Mouse (Mus musculus) olfactory bulb, adult 2 months (tissue): Measurements from ENCODE around the gene Col26a1. TPM values are rescaled to one million over a fixed set of nuclear protein-coding genes. Genes with fewer than 3 reads are reported as not detected.

Source experiments
- H3K27ac ChIP-seq: fragments of 200-500 bp; 2 replicates; pipeline ENCODE4 v1.5.1; 2012; ENCODE audit warnings: low read depth, low read length; ENCODE audit not compliant: insufficient read depth
- H3K4me1 ChIP-seq: fragments of 200-500 bp; 2 replicates; pipeline ENCODE4 v1.6.1; 2012; ENCODE audit warnings: low read length; ENCODE audit not compliant: control insufficient read depth, insufficient read depth
- H3K4me3 ChIP-seq: fragments of 200-500 bp; 2 replicates; pipeline ENCODE4 v1.5.1; 2012; ENCODE audit warnings: mild to moderate bottlenecking, low read depth, low read length, moderate library complexity; ENCODE audit not compliant: insufficient read depth
- CTCF ChIP-seq: fragments of 200-500 bp; IDR thresholded peaks from 2 replicates; pipeline ENCODE4 v1.5.1; 2012; ENCODE audit warnings: low read depth, mild to moderate bottlenecking, low read length, moderate library complexity; ENCODE audit not compliant: insufficient read depth
- POLR2A ChIP-seq: fragments of 200-500 bp; IDR thresholded peaks from 2 replicates; pipeline ENCODE4 v1.6.1; 2012; ENCODE audit warnings: mild to moderate bottlenecking, low read depth, low read length, moderate library complexity; ENCODE audit not compliant: insufficient read depth
- WGBS: fragments of 180-500 bp; shearing (Covaris S2); methylation state at CpG from one replicate; pipeline ENCODE4 v1.1.7; 2018; 5-methylcytosine and 5-hydroxymethylcytosine counted together
- polyA plus RNA-seq: library from polyadenylated mRNA; stranded (reverse); fragments of >200 nt; gene quantifications from 2 replicates; pipeline ENCODE4 v1.2.4, GENCODE M21; 2012; ENCODE audit warnings: low replicate concordance; ENCODE audit not compliant: missing spikeins, insufficient read depth, insufficient read length

The Col26a1 gene
- polyA plus RNA-seq, result not detected in 2 replicates

DNA sequence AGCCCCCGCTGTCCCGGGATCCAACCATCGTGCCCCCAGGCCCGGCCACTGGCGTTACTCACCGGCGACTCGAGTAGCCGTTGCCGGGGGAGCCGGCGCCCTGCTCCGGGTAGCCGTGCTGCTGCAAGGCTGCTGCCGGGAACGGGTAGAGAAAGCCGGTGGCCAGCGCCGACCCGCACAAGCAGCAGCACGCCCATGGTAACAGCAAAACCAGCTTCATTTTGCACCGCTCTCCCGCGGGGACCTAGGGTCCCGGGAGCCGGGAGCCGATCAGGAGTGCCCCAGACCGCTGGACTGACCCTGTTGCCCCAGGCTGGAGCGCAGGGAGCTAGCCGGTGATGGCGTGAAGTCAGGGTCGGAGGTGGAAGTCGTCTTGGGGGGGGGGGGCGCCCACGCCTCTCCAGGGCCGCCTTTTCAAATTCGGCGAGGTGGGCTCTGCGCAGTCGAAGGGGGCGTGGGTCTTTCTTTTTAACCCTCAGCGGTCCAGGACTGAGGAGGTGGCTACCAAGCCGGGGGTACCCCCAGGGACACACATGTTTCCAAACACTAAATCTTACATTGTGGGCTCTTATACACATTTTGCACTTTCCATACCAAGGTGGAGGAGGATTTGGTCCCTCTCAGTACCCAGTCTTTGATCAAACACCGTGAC, at the start of gene Col26a1:
TSS of gene Col26a1 (minus strand) at position 422 of the 652 bp plus-strand sequence.
- H3K27ac ChIP-seq, result no peak within 1 kb of the TSS
- TF ChIP-seq POLR2A (no peak), CTCF (no peak)
- 2% methylated on average over 43 of the region's 44 CpGs for WGBS
- peak within 1 kb of the TSS; percentile 27 for H3K4me3 ChIP-seq
- peaks cover 16% of the 10 kb centered on the region for H3K4me1 ChIP-seq

DNA sequence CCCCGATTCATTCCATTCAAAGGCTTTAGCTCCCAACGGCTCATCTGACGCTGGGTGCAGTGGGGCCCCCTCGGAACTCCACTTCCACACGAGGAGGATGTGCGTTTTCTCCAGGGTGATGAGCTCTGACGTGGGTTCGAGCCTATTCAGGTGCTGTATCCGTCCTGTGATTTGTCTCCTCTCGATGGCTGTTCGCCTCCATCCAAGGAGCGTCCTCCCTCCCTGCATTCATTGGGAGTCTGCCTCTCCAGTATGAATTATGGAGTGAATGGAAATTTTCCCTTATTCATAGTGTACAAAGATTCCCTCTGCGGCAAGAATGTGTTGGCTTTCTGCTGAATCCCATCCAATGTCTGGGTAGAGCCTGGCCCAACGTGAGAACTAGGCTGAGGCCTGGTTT, 48.9 kb upstream of the Col26a1 start:
- Histone ChIP-seq H3K4me1 (peaks cover 3% of the 10 kb centered on the region; the same call in 1 of the 2 replicates), H3K4me3 (no peak overlapping the region), H3K27ac (no peak overlapping the region)
- TF ChIP-seq POLR2A (no peak), CTCF (no peak)
- WGBS, result 87% methylated on average over 14 of the region's 14 CpGs

DNA sequence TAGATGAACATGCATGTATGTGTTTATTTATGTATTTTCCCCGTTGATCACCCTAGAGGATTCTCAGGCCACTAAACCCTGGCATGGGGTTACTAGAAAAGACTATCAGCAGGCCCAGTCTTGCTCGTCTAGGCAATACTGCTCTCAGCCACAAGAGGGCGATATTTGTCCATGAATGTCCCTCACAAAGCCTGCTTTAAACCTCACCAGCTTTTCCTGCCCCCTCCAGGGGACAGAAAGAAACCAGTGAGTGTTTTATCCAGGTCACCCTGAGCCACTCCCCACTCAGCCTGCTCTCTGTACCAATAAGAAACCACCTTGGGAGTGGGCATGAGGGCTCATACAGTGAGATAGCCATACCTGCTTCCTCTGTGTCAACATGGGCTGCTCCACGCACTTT, 46.1 kb upstream of the Col26a1 start:
- Histone ChIP-seq H3K4me1 (peaks cover 3% of the 10 kb centered on the region; the same call in 1 of the 2 replicates), H3K27ac (no peak overlapping the region), H3K4me3 (no peak overlapping the region)
- TF ChIP-seq CTCF (peak; percentile 37; the same call in 1 of the 2 replicates), POLR2A (no peak)
- WGBS, result 15% methylated on average over 4 of the region's 4 CpGs

DNA sequence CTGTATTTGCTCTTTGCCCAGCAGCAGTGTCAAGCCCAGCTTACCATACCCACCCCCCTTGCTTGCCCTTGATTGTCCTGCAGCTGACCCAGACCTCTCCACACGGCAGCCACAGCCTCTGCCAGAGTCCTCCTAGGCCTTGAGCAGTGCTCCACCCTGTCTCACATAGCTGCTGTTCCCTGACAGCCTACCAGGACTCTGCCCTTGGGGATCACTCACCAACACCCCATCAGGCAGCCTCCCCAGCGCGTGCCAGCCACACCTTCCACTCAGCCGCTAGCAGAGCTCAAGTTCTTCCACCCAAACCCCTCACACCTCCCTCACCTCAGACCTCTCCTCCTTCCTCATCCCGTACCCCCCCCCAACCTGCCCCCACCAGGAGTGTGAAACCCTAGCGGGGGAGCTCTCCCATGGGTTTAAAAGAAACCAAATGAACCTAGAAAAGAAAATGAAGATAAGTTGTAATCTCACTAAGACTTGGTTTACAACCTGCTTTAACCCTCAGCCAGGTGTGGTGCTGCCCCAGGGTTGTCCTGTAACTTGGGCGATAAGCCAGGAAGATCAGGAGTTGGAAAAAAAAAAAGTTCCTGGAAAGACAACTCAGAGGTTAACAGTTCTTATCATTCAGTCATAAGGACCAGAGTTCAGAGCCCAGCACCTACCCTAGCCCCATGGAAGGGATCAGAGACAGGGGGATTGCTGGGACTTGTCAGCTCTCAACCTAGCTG, 40.9 kb upstream of the Col26a1 start:
- TF ChIP-seq CTCF, result no peak
- no peak for TF ChIP-seq POLR2A
- Histone ChIP-seq H3K4me3 (no peak overlapping the region), H3K27ac (no peak overlapping the region), H3K4me1 (peaks cover 3% of the 10 kb centered on the region; the same call in 1 of the 2 replicates)
- WGBS, result 81% methylated on average over 7 of the region's 7 CpGs

DNA sequence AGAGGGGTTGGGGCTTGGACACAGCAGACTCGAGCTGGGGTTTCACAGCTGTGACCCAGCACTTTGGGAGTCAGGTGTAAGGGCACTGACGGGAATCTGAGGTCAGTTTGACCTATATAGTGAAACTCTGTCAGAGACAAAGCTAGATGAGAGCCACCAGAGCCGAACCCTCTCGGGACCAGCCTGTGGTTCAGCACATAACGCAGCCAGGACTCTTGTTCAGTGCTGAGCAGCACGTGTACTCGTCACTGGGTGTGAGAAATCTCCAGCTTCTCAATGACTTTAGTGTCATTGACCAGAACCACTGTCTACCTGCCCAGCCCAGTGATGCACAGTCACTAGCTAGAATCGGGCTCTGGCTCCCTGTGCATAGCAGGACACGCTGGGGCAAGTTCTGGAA, 39.8 kb upstream of the Col26a1 start:
- H3K4me3 ChIP-seq, result no peak overlapping the region
- peaks cover 3% of the 10 kb centered on the region; the same call in 1 of the 2 replicates for H3K4me1 ChIP-seq
- 84% methylated on average over 9 of the region's 9 CpGs for WGBS
- TF ChIP-seq CTCF (no peak), POLR2A (no peak)
- no peak overlapping the region for H3K27ac ChIP-seq

DNA sequence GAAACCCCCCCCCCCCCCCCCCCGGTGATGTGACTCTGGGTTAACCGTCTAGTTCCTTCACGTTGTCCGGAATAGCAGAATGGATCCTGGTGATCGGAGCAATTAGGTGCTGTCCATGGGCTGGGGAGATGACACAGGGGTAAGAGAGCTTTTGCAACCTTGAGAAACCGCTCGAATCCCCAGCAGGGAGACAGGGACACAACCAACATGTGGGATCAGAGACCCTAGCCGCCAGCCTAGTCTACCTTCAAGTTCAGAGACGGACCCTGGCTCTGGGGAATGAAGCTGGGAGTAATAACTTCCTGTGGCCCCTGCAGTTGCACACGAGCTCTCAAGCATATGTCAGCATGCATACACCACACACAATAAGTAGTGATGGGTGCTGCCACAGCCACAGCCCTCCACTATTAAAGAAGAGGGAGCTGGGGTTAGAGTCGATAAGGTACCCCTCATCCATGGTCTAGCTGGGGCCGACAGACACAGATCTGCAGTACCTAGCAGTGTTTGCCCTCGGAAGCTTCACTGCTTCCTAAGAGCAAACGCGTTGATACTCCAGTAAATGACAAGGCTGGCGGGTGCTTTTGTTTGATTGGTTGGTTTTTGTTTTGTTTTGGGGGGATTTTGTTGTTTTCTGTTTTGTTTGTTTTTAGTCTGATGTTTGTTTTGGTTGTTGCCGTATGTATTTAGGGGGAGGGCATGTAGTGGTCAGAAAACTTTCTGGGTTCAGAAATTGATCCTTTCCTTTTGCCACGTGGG, 36.7 kb upstream of the Col26a1 start:
- TF ChIP-seq CTCF (no peak), POLR2A (no peak)
- H3K27ac ChIP-seq, result no peak overlapping the region
- peak overlapping the region; percentile 90 for H3K4me3 ChIP-seq
- peaks cover 3% of the 10 kb centered on the region; the same call in 1 of the 2 replicates for H3K4me1 ChIP-seq
- WGBS, result 17% methylated on average over 18 of the region's 18 CpGs

DNA sequence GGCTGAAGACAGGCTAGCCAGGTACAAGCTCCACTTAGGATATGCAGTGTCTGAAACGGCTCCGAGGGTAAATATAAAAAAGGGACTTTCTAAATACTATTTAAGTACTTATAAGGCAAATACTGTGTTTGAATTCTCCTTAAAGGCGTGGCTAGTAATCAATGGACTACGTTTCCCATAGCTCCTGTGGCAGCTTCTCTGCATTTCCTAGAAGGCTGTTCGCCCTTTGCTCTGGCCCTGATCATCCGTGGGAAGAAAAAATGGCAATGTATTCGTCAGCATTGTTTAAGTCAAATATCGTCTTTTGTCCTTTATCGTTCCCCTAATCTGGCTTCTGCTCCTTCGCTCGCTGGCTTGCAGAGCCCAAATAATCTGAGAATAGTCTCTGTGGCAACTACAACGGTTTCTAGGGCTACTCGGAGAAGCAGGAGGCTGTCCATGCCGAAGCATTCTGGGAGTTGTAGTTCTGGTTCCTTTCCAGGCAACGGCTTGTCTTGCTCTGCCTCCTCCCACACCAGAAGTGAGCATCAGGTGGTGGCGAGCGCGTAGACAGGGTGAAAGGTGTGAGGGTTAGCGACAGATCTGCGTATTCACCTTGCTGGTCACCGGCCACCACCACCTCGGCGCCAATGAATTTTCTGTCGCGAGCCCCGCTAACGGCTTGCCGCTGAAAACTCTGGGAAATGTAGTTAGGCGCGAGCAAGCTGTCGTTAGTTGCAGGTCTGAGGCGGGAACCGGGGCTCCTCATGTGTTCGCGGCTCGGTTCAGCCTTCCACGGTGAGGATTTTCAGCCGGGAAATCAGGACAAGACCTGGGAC, 35.9 kb upstream of the Col26a1 start:
- 1% methylated on average over 38 of the region's 38 CpGs for WGBS
- no peak for TF ChIP-seq CTCF
- no peak for TF ChIP-seq POLR2A
- Histone ChIP-seq H3K27ac (peak overlapping the region; percentile 85), H3K4me3 (peak overlapping the region; percentile 90), H3K4me1 (peaks cover 3% of the 10 kb centered on the region; the same call in 1 of the 2 replicates)

DNA sequence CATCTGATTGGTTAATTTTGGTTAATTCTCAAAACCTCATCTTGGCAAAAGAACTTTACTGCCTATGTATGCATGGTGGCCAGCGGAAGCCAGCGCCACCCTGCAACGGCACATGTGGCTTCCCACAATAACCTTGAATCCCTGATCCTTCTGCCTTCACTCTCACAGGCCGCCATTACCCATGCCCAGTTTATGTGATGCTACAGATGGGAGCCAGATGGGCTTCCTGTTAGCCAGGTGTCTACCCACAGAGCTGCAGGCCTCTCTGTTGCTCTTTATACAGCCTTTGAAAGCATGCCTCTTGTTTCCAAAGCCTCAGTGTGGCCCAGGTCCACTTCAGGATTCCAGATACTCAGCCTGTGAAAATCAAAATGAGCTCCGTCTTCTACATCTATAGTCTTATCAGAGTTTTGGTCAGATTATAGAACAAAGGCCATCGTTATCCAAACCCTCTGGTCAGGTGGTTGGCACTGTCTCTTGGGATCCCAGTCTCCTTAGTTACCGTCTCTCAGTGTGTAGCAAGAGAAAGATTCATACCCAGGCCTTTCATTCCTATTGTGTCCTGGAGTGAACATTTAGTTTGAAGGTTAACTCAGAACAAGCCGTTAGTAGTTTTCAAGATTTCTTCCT, 34.7 kb upstream of the Col26a1 start:
- Histone ChIP-seq H3K4me3 (no peak overlapping the region), H3K4me1 (peaks cover 3% of the 10 kb centered on the region; the same call in 1 of the 2 replicates), H3K27ac (no peak overlapping the region)
- WGBS, result 94% methylated on average over 8 of the region's 8 CpGs
- TF ChIP-seq POLR2A, result no peak
- TF ChIP-seq CTCF, result no peak
